Mouse (Mus musculus): Measurements from ENCODE around the gene Prkar2b. TPM values are rescaled to one million over a fixed set of nuclear protein-coding genes. Genes with fewer than 3 reads are reported as not detected.

Gene Prkar2b
- total and polyA plus RNA-seq, 2 experiments from 2014 or later = 132 to 182 TPM

DNA sequence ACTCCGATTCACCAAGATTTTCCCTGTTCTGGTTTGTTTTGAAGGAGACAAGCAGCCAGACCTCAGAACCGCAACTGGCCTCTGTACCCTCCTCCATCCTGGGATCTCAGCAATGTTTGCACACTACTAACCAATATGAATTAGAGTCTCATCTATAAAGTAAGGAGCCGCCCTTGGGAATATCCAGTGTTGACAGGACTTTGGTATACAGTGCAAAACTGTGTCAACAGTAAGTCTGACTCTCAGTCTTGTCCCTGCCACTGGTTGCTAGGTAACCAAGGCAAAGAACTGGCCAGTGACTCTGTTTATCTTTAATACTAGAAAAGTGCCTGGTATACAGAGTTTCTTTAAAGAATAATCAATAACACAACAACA, 42.7 kb downstream of the Prkar2b start:
- no peak overlapping the region for H3K4me2 ChIP-seq (ENCODE audit: low read depth, low read length, poor library complexity, severe bottlenecking)
- H3K27me3 ChIP-seq (ENCODE audit: insufficient read depth, low read length) = no peaks in the 10 kb centered on the region
- DNase-seq (ENCODE audit: low spot score) (no peak), ATAC-seq (ENCODE audit: low FRiP score) (no peak)
- 82% methylated on average over 3 of the region's 3 CpGs for WGBS
- no peaks in the 10 kb centered on the region for H3K9me3 ChIP-seq (ENCODE audit: low read length)
- H3K27ac ChIP-seq (ENCODE audit: low read depth, low read length) = no peak overlapping the region
- H3K4me1 ChIP-seq (ENCODE audit: insufficient read depth, low read length) = no peaks in the 10 kb centered on the region
- no peak overlapping the region for H3K9ac ChIP-seq (replicated peaks; ENCODE audit: low read length, poor library complexity, severe bottlenecking)
- no peak overlapping the region for H3K4me3 ChIP-seq (ENCODE audit: low read depth, low read length)
- H3K36me3 ChIP-seq (ENCODE audit: insufficient read depth, low read length) = no peaks in the 10 kb centered on the region
- no peak for TF ChIP-seq CTCF (IDR thresholded peaks at IDR 0.05)

DNA sequence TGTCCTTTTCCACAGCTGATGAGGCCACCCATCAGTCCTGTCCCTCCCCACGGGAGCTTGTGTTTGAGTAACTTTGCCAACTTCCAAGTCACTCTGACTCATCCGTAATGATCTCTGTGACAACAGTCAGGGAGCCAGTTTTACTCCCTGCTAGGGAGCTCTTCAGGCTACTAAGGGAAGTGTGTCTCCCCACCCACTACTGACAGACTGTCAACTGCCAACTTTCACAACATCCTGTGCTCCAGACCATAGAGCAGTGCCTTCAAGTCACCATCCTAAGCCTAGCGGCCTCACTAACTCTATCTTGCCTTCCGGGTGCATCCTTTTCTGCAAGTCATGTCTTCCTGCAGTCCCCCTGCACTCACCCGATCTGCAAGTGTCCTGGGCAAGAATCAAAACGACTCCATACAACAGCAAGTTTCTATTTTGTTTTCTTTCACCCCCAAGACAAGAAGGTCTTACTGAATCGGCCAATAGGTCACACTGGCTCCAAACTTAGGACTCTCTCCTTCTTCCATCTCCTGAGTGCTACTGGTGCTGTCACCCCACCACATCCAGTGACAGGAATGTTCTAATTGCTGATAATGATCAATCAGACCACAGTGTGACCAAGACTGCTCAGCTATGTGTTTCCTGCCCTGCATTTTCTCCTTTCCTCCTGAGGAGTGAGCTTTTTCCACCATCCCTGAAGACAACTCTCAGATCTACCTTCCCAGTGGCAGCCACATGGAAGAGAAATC, 43.3 kb downstream of the Prkar2b start:
- Histone ChIP-seq H3K4me2 (ENCODE audit: low read depth, low read length, poor library complexity, severe bottlenecking) (no peak overlapping the region), H3K4me1 (ENCODE audit: insufficient read depth, low read length) (no peaks in the 10 kb centered on the region), H3K27ac (ENCODE audit: low read depth, low read length) (no peak overlapping the region), H3K9ac (replicated peaks; ENCODE audit: low read length, poor library complexity, severe bottlenecking) (no peak overlapping the region), H3K4me3 (ENCODE audit: low read depth, low read length) (no peak overlapping the region), H3K36me3 (ENCODE audit: insufficient read depth, low read length) (no peaks in the 10 kb centered on the region), H3K9me3 (ENCODE audit: low read length) (no peaks in the 10 kb centered on the region), H3K27me3 (ENCODE audit: insufficient read depth, low read length) (no peaks in the 10 kb centered on the region)
- no peak for TF ChIP-seq CTCF (IDR thresholded peaks at IDR 0.05)
- DNase-seq (ENCODE audit: low spot score) = peak; percentile 8
- no peak for ATAC-seq (ENCODE audit: low FRiP score)
- 78% methylated on average over 7 of the region's 7 CpGs for WGBS

DNA sequence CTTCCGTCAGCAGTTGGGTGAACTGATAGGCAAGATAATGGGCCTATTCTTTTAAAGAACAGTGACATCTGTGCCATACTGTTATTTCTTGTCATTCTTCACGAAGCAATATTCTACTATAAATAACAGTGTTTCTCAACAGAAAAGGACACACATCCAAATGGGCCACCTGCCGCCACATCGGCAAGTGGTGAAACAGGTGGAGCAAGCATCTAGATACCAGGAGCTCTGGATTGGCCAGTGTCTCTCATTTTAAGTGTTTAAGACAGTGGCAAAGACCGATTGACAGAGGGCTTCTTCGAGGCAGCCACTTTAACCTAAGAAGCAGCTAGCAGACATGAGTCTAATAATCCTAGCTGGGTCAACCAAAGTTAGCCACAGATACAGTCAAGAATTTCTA, 44.6 kb downstream of the Prkar2b start:
- Histone ChIP-seq H3K9ac (replicated peaks; ENCODE audit: low read length, poor library complexity, severe bottlenecking) (no peak overlapping the region), H3K4me2 (ENCODE audit: low read depth, low read length, poor library complexity, severe bottlenecking) (no peak overlapping the region), H3K4me1 (ENCODE audit: insufficient read depth, low read length) (no peaks in the 10 kb centered on the region), H3K27ac (ENCODE audit: low read depth, low read length) (no peak overlapping the region), H3K9me3 (ENCODE audit: low read length) (no peaks in the 10 kb centered on the region), H3K27me3 (ENCODE audit: insufficient read depth, low read length) (no peaks in the 10 kb centered on the region), H3K4me3 (ENCODE audit: low read depth, low read length) (no peak overlapping the region), H3K36me3 (ENCODE audit: insufficient read depth, low read length) (no peaks in the 10 kb centered on the region)
- ATAC-seq (ENCODE audit: low FRiP score) (no peak), DNase-seq (ENCODE audit: low spot score) (no peak)
- TF ChIP-seq CTCF (IDR thresholded peaks at IDR 0.05) = no peak
- 90% methylated on average over 6 of the region's 6 CpGs for WGBS

DNA sequence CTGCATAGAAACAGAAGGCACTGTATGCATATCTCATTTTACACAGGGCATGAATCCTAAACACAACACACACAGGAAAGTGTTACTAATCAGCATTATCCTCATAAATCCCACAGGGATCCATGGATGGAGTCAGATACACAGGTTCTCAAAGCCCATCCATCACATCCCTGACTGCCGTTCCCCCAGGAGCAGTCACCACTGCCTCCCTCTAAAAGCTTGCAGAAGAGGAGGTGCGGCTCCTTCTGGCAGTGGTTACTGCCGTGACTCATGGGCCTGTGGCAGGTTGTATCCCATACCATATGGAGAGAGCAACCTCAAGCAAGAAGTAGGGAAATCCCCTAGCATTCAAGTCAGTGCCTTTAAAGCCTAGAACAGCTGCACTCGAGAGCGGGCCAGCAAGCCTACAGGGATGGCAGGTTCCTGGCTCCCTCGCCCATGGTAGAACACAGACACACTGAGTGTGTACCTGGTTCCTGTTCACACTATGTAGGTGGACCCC, 45.8 kb downstream of the Prkar2b start:
- ATAC-seq (ENCODE audit: low FRiP score) (no peak), DNase-seq (ENCODE audit: low spot score) (peak; percentile 9)
- no peaks in the 10 kb centered on the region for H3K36me3 ChIP-seq (ENCODE audit: insufficient read depth, low read length)
- no peak overlapping the region for H3K4me3 ChIP-seq (ENCODE audit: low read depth, low read length)
- H3K9ac ChIP-seq (replicated peaks; ENCODE audit: low read length, poor library complexity, severe bottlenecking) = no peak overlapping the region
- no peak for TF ChIP-seq CTCF (IDR thresholded peaks at IDR 0.05)
- no peaks in the 10 kb centered on the region for H3K4me1 ChIP-seq (ENCODE audit: insufficient read depth, low read length)
- H3K9me3 ChIP-seq (ENCODE audit: low read length) = 0 out of 2 replicates have a peak, but pooled peaks cover 2% of the 10 kb centered on the region
- no peaks in the 10 kb centered on the region for H3K27me3 ChIP-seq (ENCODE audit: insufficient read depth, low read length)
- 52% methylated on average over 6 of the region's 6 CpGs for WGBS
- no peak overlapping the region for H3K4me2 ChIP-seq (ENCODE audit: low read depth, low read length, poor library complexity, severe bottlenecking)
- no peak overlapping the region for H3K27ac ChIP-seq (ENCODE audit: low read depth, low read length)

DNA sequence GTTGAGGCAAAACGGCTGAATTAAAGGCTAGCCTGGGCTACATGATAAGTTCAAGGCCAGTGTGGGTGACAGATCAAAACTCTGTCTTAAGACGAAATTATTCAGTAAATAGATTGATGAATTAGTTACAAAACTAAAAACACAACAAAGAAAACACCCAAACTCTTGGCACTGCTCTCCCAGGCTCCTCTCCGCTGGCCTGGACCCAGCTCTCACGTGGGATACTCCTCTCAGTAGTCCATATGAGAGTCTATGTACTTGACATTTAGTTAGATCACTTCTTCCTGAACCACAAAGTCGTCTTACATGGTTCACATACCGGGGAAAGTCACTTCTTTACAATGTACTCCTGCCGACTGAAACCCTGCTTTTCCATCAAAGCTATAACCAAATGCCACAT, 46.3 kb downstream of the Prkar2b start:
- no peak overlapping the region for H3K4me2 ChIP-seq (ENCODE audit: low read depth, low read length, poor library complexity, severe bottlenecking)
- H3K4me3 ChIP-seq (ENCODE audit: low read depth, low read length) = no peak overlapping the region
- H3K9me3 ChIP-seq (ENCODE audit: low read length) = 0 out of 2 replicates have a peak, but pooled peaks cover 4% of the 10 kb centered on the region
- no peaks in the 10 kb centered on the region for H3K36me3 ChIP-seq (ENCODE audit: insufficient read depth, low read length)
- no peaks in the 10 kb centered on the region for H3K27me3 ChIP-seq (ENCODE audit: insufficient read depth, low read length)
- TF ChIP-seq CTCF (IDR thresholded peaks at IDR 0.05) = no peak
- ATAC-seq (ENCODE audit: low FRiP score) (no peak), DNase-seq (ENCODE audit: low spot score) (no peak)
- H3K4me1 ChIP-seq (ENCODE audit: insufficient read depth, low read length) = no peaks in the 10 kb centered on the region
- no peak overlapping the region for H3K27ac ChIP-seq (ENCODE audit: low read depth, low read length)
- H3K9ac ChIP-seq (replicated peaks; ENCODE audit: low read length, poor library complexity, severe bottlenecking) = no peak overlapping the region
- WGBS = 67% methylated on average over 7 of the region's 7 CpGs

DNA sequence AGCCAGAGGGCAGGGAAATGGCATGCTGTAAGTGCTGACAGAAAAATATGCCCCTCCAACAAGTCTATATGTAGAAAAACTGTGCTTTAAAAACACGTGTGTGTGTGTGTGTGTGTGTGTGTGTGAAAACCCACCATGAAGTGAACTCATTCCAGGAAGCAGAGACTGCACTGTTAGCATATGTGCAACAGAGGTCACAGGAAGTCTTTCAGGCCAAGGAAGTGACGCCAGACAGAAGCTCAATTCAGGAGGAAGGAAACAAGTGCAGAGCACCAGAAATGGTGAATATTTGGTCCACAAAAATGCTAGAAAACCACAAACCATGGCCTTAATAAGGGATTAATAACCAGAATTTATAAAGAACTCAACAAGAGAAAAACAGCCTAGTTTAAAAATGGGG, 48.9 kb downstream of the Prkar2b start:
- Histone ChIP-seq H3K27me3 (ENCODE audit: insufficient read depth, low read length) (no peaks in the 10 kb centered on the region), H3K36me3 (ENCODE audit: insufficient read depth, low read length) (no peaks in the 10 kb centered on the region), H3K4me1 (ENCODE audit: insufficient read depth, low read length) (no peaks in the 10 kb centered on the region), H3K9me3 (ENCODE audit: low read length) (0 out of 2 replicates have a peak, but pooled peaks cover 4% of the 10 kb centered on the region), H3K27ac (ENCODE audit: low read depth, low read length) (no peak overlapping the region), H3K4me2 (ENCODE audit: low read depth, low read length, poor library complexity, severe bottlenecking) (no peak overlapping the region), H3K9ac (replicated peaks; ENCODE audit: low read length, poor library complexity, severe bottlenecking) (no peak overlapping the region), H3K4me3 (ENCODE audit: low read depth, low read length) (no peak overlapping the region)
- WGBS = 82% methylated on average over 2 of the region's 2 CpGs
- DNase-seq (ENCODE audit: low spot score) (no peak), ATAC-seq (ENCODE audit: low FRiP score) (no peak)
- no peak for TF ChIP-seq CTCF (IDR thresholded peaks at IDR 0.05)

Data from midbrain, postnatal 0 days (tissue).